Mouse (Mus musculus) adipose tissue, adult 10 weeks (tissue): Measurements from ENCODE around the gene Mup11. TPM values are rescaled to one million over a fixed set of nuclear protein-coding genes. Genes with fewer than 3 reads are reported as not detected.

Experiments used
- polyA plus RNA-seq: library from polyadenylated mRNA; stranded (reverse); fragments of 350-450 nt; fragmentation: Illumina TruSeq; extraction: RNeasy Lipid Tissue Mini Kit (QIAGEN cat#74804); gene quantifications from one replicate; pipeline ENCODE4 v1.2.3, GENCODE M21; 2014; ENCODE audit warnings: low read depth, low replicate concordance

Mup11 gene
- not detected for polyA plus RNA-seq

DNA sequence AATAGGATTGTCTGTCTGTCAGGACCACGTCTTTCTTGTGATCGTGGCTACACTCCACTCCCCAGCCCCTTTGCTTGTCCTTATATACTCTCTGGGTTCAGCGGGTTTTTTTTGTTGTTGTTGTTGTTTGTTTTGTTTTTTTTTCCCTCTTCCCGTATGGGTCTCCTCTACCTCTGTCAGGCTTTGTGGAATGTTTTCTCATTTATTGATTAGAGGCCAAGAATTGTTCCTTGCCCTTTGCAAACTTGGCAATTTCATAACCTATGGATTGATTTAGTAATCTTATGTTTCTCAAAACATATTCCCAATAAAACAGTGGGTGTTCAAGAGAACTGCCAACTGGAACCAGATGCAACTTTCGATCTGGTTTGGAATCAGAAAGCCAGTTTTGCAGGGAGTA lies at the start of gene Mup11:
Mup11 (minus strand) TSS at position 101 of the 400 bp plus-strand sequence.

Other genes with a start within 250 kb of the Mup11 start
- gene Mup9, start 240.5 kb downstream of the Mup11 start, polyA plus RNA-seq: not detected
- not detected for gene Mup1, start 160.5 kb downstream of the Mup11 start, polyA plus RNA-seq
- gene Mup10, start 80.2 kb downstream of the Mup11 start, polyA plus RNA-seq: not detected
- gene Mup12, start 78.9 kb upstream of the Mup11 start, polyA plus RNA-seq: not detected
- gene Mup22, start 159.1 kb upstream of the Mup11 start, polyA plus RNA-seq: not detected